Mouse (Mus musculus) heart, adult 2 months (tissue): ENCODE data around the gene Cacna2d1. TPM values are rescaled to one million over a fixed set of nuclear protein-coding genes. Genes with fewer than 3 reads are reported as not detected.

ENCODE experiments used
- DNase-seq, 2 experiments: peaks; one replicate each; pipeline ENCODE4 v3.0.0; 2021
- H3K27ac ChIP-seq: fragments of 200-600 bp; 2 replicates; pipeline ENCODE4 v1.8.1; 2022
- H3K27me3 ChIP-seq: fragments of 200-500 bp; 2 replicates; pipeline ENCODE4 v1.6.1; 2012; ENCODE audit warnings: mild to moderate bottlenecking, low read length, inconsistent platforms, mixed read lengths; ENCODE audit not compliant: control insufficient read depth, insufficient read depth
- H3K36me3 ChIP-seq: fragments of 200-500 bp; 2 replicates; pipeline ENCODE4 v1.6.1; 2012; ENCODE audit warnings: low read length, inconsistent platforms; ENCODE audit not compliant: control insufficient read depth, insufficient read depth
- H3K4me1 ChIP-seq: fragments of 200-500 bp; 2 replicates; pipeline ENCODE4 v1.6.1; 2011; ENCODE audit warnings: low read length; ENCODE audit not compliant: control insufficient read depth, insufficient read depth
- H3K4me3 ChIP-seq: fragments of 200-600 bp; 2 replicates; pipeline ENCODE4 v1.8.1; 2022
- H3K79me2 ChIP-seq: fragments of 200-500 bp; replicated peaks from 2 replicates; pipeline ENCODE4 v1.6.1; 2012; ENCODE audit warnings: mild to moderate bottlenecking, inconsistent platforms, low read length, moderate library complexity, mixed read lengths; ENCODE audit not compliant: control insufficient read depth, insufficient read depth
- H3K9ac ChIP-seq: fragments of 200-500 bp; 2 replicates; pipeline ENCODE4 v1.6.1; 2012; ENCODE audit warnings: low read depth, mild to moderate bottlenecking, control low read depth, inconsistent platforms, low read length, mixed read lengths
- CTCF ChIP-seq: fragments of 200-600 bp; IDR thresholded peaks from 2 replicates; pipeline ENCODE4 v1.8.1; 2022; ENCODE audit warnings: antibody characterized with exemption, mild to moderate bottlenecking, moderate library complexity
- EP300 ChIP-seq: fragments of 200-500 bp; IDR thresholded peaks from 2 replicates; pipeline ENCODE4 v1.6.1; 2011; ENCODE audit warnings: low read depth, low read length, control low read depth; ENCODE audit not compliant: insufficient read depth
- POLR2A ChIP-seq: fragments of 200-500 bp; IDR thresholded peaks from 2 replicates; pipeline ENCODE4 v1.6.1; 2011; ENCODE audit warnings: mild to moderate bottlenecking, low read depth, low read length, control low read depth; ENCODE audit not compliant: insufficient read depth
- WGBS: fragments of 180-500 bp; shearing (Covaris S2); methylation state at CpG from one replicate; pipeline ENCODE4 v1.1.7; 2018; 5-methylcytosine and 5-hydroxymethylcytosine counted together
- intact Hi-C: fragments of 180-260 bp; cut with DNase I; formaldehyde crosslinking; loops from one replicate; pipeline ENCODE4 v1.15.1; 2025
- polyA plus RNA-seq: library from polyadenylated mRNA; depleted of rRNA; stranded (reverse); fragments of >200 nt; gene quantifications from 2 replicates; pipeline ENCODE4 v1.2.3, GENCODE M21; 2012
- total RNA-seq, 2 experiments: library from RNA; stranded (reverse); gene quantifications; 2 replicates each; pipeline ENCODE4 v1.2.3; 2021

Cacna2d1 gene
- total and polyA plus RNA-seq, 3 experiments, result 26.8 to 90.3 (median 81.9) TPM

DNA sequence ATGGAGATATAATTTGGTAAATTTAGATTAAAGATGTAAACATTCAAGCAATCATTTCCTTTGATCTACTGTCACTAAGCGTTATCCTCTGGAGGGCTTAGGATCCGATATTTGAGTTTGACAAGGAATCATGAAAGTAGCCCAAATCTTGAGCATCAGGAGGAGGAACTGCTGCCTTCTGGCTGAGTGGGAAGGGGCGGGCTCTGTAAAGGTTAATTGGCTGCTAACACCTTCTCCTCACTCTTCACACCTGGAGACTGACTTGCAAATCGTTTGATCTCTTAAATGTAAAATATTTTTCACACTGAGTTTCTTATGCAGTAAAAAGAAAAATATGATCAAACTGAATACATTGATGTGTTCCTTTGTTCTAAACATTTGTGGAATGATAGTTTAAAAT, 255.4 kb downstream of the Cacna2d1 start:
- Histone ChIP-seq H3K9ac (no peak overlapping the region), H3K36me3 (peaks cover 1% of the 10 kb centered on the region; the same call in 1 of the 2 replicates), H3K4me1 (peaks cover 4% of the 10 kb centered on the region), H3K79me2 (no peaks in the 10 kb centered on the region), H3K27me3 (no peaks in the 10 kb centered on the region), H3K27ac (no peak overlapping the region), H3K4me3 (no peak overlapping the region)
- DNase-seq, result no peak
- TF ChIP-seq EP300 (no peak), POLR2A (no peak), CTCF (no peak)
- 67% methylated on average over 4 of the region's 4 CpGs for WGBS
- intact Hi-C loops, result no loop called here

DNA sequence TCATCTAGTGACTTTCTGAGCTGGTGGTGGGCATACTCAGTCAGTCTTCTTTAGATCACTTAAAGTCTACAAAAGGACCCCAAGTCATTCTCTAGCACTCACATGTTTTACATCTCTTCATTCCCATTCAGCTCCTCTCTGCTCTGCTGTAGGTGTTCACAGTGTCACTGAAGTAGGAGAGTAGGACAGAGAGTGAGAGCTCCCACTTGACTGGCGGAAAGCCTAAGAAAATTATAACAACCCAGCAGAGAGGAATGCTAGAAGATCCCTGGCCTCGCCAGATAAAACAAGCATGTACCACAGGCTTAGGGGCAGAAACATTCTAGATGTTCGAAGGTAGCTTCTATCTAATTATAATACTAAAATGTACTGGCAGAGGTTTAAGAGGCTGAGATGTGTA, 256.7 kb downstream of the Cacna2d1 start:
- Histone ChIP-seq H3K27me3 (no peaks in the 10 kb centered on the region), H3K9ac (no peak overlapping the region), H3K4me1 (peaks cover 4% of the 10 kb centered on the region), H3K36me3 (no peaks in the 10 kb centered on the region; the same call in 1 of the 2 replicates), H3K27ac (no peak overlapping the region), H3K4me3 (no peak overlapping the region), H3K79me2 (no peaks in the 10 kb centered on the region)
- intact Hi-C loops, result no loop called here
- WGBS, result 86% methylated on average over 3 of the region's 3 CpGs
- no peak for TF ChIP-seq POLR2A
- no peak for TF ChIP-seq CTCF
- TF ChIP-seq EP300, result no peak
- no peak for DNase-seq

DNA sequence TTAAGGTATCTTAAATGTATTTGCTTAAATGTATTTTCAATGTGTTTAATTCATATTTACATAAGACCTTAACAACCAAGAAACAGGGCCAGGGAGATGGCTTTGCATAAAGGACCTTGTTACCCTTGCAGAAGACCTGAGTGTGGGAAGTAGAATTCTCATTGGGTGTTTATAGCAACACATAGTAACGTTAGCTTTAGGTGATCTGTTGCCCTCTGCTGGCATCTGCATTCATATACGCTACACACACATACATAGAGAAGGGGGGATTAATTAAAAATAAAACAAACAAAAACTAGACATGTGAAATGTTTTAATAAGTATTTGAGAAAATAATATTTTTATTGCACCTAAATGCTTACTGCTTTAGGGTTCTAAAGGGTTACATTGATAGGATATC, 265.3 kb downstream of the Cacna2d1 start:
- no peak for DNase-seq
- Histone ChIP-seq H3K79me2 (no peaks in the 10 kb centered on the region), H3K27ac (no peak overlapping the region), H3K9ac (no peak overlapping the region), H3K4me3 (no peak overlapping the region), H3K27me3 (no peaks in the 10 kb centered on the region), H3K4me1 (no peaks in the 10 kb centered on the region; the same call in 1 of the 2 replicates), H3K36me3 (no peaks in the 10 kb centered on the region)
- WGBS, result 59% methylated on average over 2 of the region's 2 CpGs
- intact Hi-C loops, result loop anchor here (5.0 kb wide), 1 partner anchor 363 kb away; no protein-coding TSS in a partner anchor
- no peak for TF ChIP-seq EP300
- peak; percentile 59 for TF ChIP-seq CTCF

DNA sequence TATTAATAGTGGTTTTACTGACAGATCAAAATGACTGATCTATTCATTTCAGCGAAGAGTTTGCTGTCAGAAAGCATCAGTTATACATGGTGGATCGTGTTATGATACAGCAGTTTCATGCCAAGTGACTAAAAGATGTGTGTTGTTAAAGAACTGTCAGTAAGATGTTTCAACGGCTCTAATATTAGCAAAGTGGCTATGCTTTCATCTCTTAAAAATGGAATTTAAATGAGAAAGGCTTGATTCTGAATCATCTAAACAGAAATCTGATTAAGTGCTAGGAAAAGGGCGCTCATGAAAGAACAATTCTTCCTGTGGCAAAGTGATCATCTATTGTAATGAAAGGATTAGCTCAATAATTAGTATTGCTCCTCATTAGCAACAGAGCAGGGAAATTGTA, 287.5 kb downstream of the Cacna2d1 start:
- no peak for DNase-seq
- intact Hi-C loops, result no loop called here
- 86% methylated on average over 4 of the region's 4 CpGs for WGBS
- Histone ChIP-seq H3K27me3 (no peaks in the 10 kb centered on the region), H3K36me3 (no peaks in the 10 kb centered on the region), H3K79me2 (no peaks in the 10 kb centered on the region), H3K4me3 (no peak overlapping the region), H3K4me1 (no peaks in the 10 kb centered on the region), H3K27ac (no peak overlapping the region), H3K9ac (no peak overlapping the region)
- TF ChIP-seq POLR2A (no peak), CTCF (no peak), EP300 (no peak)

GRCm38 (mm10) chr5:16225359-16225758, 290.9 kb downstream of the Cacna2d1 start:
- H3K36me3 ChIP-seq, result no peaks in the 10 kb centered on the region
- no peaks in the 10 kb centered on the region; the same call in 1 of the 2 replicates for H3K4me1 ChIP-seq
- 71% methylated on average over 2 of the region's 2 CpGs for WGBS
- intact Hi-C loops, result no loop called here
- H3K27me3 ChIP-seq, result no peaks in the 10 kb centered on the region
- H3K4me3 ChIP-seq, result no peak overlapping the region
- H3K79me2 ChIP-seq, result no peaks in the 10 kb centered on the region
- no peak overlapping the region for H3K27ac ChIP-seq
- no peak for TF ChIP-seq EP300
- TF ChIP-seq POLR2A, result no peak
- no peak for TF ChIP-seq CTCF
- DNase-seq, result no peak
- H3K9ac ChIP-seq, result no peak overlapping the region

DNA sequence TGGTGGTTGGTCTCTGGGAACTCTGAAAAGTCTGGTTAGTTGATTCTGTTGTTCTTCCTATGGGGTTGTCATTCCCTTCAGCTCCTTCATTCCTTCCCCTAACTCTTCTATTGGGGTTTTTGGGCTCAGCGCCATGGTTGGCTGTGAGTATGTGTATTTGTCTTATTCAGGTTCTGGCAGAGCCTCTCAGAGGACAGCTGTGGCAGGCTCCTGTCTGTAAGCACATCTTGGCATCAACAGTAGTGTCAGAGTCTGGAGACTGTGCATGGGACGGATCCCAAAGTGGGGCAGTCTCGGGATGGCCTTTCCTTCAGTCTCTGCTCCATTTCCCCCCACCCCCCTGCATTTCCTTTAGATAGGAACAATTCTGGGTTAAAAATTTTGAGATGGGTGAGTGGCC, 294.9 kb downstream of the Cacna2d1 start:
- no peaks in the 10 kb centered on the region; the same call in 1 of the 2 replicates for H3K4me1 ChIP-seq
- no peak overlapping the region for H3K27ac ChIP-seq
- intact Hi-C loops, result no loop called here
- H3K4me3 ChIP-seq, result no peak overlapping the region
- H3K27me3 ChIP-seq, result no peaks in the 10 kb centered on the region
- DNase-seq, result peak; percentile 5 to 20
- H3K36me3 ChIP-seq, result no peaks in the 10 kb centered on the region
- no peak overlapping the region for H3K9ac ChIP-seq
- H3K79me2 ChIP-seq, result no peaks in the 10 kb centered on the region
- no peak for TF ChIP-seq POLR2A
- TF ChIP-seq EP300, result no peak
- no peak for TF ChIP-seq CTCF
- 60% methylated on average over 3 of the region's 3 CpGs for WGBS
